8 mouse cellular contexts compared by ENCODE assay signal in the genomic region with DNA sequence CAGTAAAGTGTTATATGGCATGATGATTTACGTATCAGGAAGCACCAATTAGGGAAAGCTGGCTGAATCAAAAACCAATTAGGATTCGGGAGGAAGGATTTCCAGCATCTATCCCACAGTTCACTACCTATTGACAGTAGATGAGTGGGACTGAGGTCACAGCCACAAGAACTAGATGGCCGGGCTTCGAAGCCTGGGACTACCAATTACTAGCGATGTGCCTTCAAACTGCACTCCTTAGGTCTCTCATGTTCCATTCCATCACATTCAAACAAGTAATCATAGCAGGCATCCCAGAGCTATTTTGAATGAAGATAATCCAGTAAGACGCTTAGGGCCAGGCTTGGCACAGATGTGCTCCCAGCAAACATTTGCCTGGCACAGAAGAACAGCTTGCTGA. TPM values are rescaled to one million over a fixed set of nuclear protein-coding genes. Genes with fewer than 3 reads are reported as not detected.
DNase-seq lines count a peak whose midpoint lies in the region; ATAC-seq lines count a peak whose summit lies in the region.

No protein-coding gene starts in this region.

- no peak for DNase-seq in heart, postnatal 25 days (ENCODE audit: low spot score)
- no peak for DNase-seq in embryonic facial prominence, embryonic 10.5 days (ENCODE audit: low spot score)
- no peak for DNase-seq in yolk sac, embryonic 10.5 days (ENCODE audit: low spot score)
- DNase-seq in kidney, postnatal 25 days: no peak
- DNase-seq in kidney, postnatal 14 days: no peak

- 77% methylated on average over 6 of the region's 6 CpGs for WGBS in heart, embryonic 16.5 days
- 62% methylated on average over 6 of the region's 6 CpGs for WGBS in embryonic facial prominence, embryonic 10.5 days
- WGBS in hindbrain, embryonic 13.5 days: 46% methylated on average over 6 of the region's 6 CpGs
- 32% methylated on average over 6 of the region's 6 CpGs for WGBS in midbrain, embryonic 15.5 days

- ATAC-seq in heart, embryonic 16.5 days (replicated peaks; ENCODE audit: extremely low read depth, insufficient read depth, low FRiP score): no peak
- no peak for ATAC-seq in hindbrain, embryonic 13.5 days (ENCODE audit: low FRiP score)
- no peak for ATAC-seq in midbrain, embryonic 15.5 days (replicated peaks)

- H3K36me3 ChIP-seq in heart, embryonic 16.5 days (ENCODE audit: control insufficient read depth, insufficient read depth): no peaks in the 10 kb centered on the region
- peaks cover 18% of the 10 kb centered on the region for H3K36me3 ChIP-seq in embryonic facial prominence, embryonic 10.5 days (replicated peaks)
- no peaks in the 10 kb centered on the region for H3K36me3 ChIP-seq in hindbrain, embryonic 13.5 days
- H3K36me3 ChIP-seq in midbrain, embryonic 15.5 days (replicated peaks): no peaks in the 10 kb centered on the region

- no peak overlapping the region for H3K9ac ChIP-seq in heart, embryonic 16.5 days (ENCODE audit: low read length)
- H3K9ac ChIP-seq in hindbrain, embryonic 13.5 days: peak overlapping the region; percentile 43; the same call in 1 of the 2 replicates
- H3K9ac ChIP-seq in midbrain, embryonic 15.5 days: no peak overlapping the region

- H3K4me2 ChIP-seq in heart, embryonic 16.5 days (ENCODE audit: low read depth, low read length): peak overlapping the region; percentile 5
- H3K4me2 ChIP-seq in hindbrain, embryonic 13.5 days: peak overlapping the region; percentile 64
- H3K4me2 ChIP-seq in midbrain, embryonic 15.5 days: peak overlapping the region; percentile 76

- H3K27me3 ChIP-seq in heart, embryonic 16.5 days (ENCODE audit: control insufficient read depth, insufficient read depth, low read length): no peaks in the 10 kb centered on the region
- no peaks in the 10 kb centered on the region for H3K27me3 ChIP-seq in embryonic facial prominence, embryonic 10.5 days (replicated peaks; ENCODE audit: low read depth, poor library complexity, severe bottlenecking)
- no peaks in the 10 kb centered on the region for H3K27me3 ChIP-seq in hindbrain, embryonic 13.5 days
- H3K27me3 ChIP-seq in midbrain, embryonic 15.5 days (replicated peaks): no peaks in the 10 kb centered on the region

- peaks cover 6% of the 10 kb centered on the region; the same call in 1 of the 2 replicates for H3K4me1 ChIP-seq in heart, embryonic 16.5 days (ENCODE audit: control insufficient read depth, insufficient read depth, low read length)
- H3K4me1 ChIP-seq in embryonic facial prominence, embryonic 10.5 days: peaks cover 30% of the 10 kb centered on the region
- peaks cover 21% of the 10 kb centered on the region for H3K4me1 ChIP-seq in hindbrain, embryonic 13.5 days (replicated peaks)
- H3K4me1 ChIP-seq in midbrain, embryonic 15.5 days: peaks cover 27% of the 10 kb centered on the region

- intact Hi-C loops in heart, postnatal 25 days (cut with DNase I): no loop called here

- no peak overlapping the region for H3K27ac ChIP-seq in heart, embryonic 16.5 days (ENCODE audit: low read length)
- H3K27ac ChIP-seq in embryonic facial prominence, embryonic 10.5 days (replicated peaks): peak overlapping the region; percentile 24; the same call in 1 of the 2 replicates
- H3K27ac ChIP-seq in hindbrain, embryonic 13.5 days: no peak overlapping the region
- no peak overlapping the region for H3K27ac ChIP-seq in midbrain, embryonic 15.5 days

- H3K4me3 ChIP-seq in heart, embryonic 16.5 days (ENCODE audit: low read length): no peak overlapping the region
- H3K4me3 ChIP-seq in embryonic facial prominence, embryonic 10.5 days: peak overlapping the region; percentile 86
- peak overlapping the region; percentile 5; the same call in 1 of the 2 replicates for H3K4me3 ChIP-seq in hindbrain, embryonic 13.5 days
- H3K4me3 ChIP-seq in midbrain, embryonic 15.5 days: no peak overlapping the region

- no peaks in the 10 kb centered on the region for H3K9me3 ChIP-seq in heart, embryonic 16.5 days (replicated peaks; ENCODE audit: control insufficient read depth, low read length)
- H3K9me3 ChIP-seq in embryonic facial prominence, embryonic 10.5 days: no peaks in the 10 kb centered on the region
- no peaks in the 10 kb centered on the region for H3K9me3 ChIP-seq in hindbrain, embryonic 13.5 days
- no peaks in the 10 kb centered on the region for H3K9me3 ChIP-seq in midbrain, embryonic 15.5 days

RNA-seq across cellular contexts. Expression of gene D16Ertd472e, which starts 2.3 kb away (rescaled TPM):
- polyA plus RNA-seq in heart, embryonic 16.5 days (2015; fragmentation: Nextera tagmentation; extraction: Ambion mirVana): 7.6 and 9.6 TPM in 2 replicates
- total RNA-seq in heart, postnatal 25 days (2021): 1 to 10 TPM; 4.2 to 4.9 TPM
- polyA plus RNA-seq in embryonic facial prominence, embryonic 10.5 days (2016; fragmentation: Nextera tagmentation; extraction: Ambion mirVana): 24.8 and 28.3 TPM in 2 replicates
- polyA plus RNA-seq in hindbrain, embryonic 13.5 days (2015; fragmentation: Nextera tagmentation; extraction: Ambion mirVana): 8.0 and 9.6 TPM in 2 replicates
- polyA plus RNA-seq in midbrain, embryonic 15.5 days (2015; fragmentation: Nextera tagmentation; extraction: Ambion mirVana): 7.5 and 8.1 TPM in 2 replicates

Comparison
In these comparisons a context has a peak if more than half of its experiments do, and no peak if none do; other contexts are left out.
1. H3K4me2 ChIP-seq: peak in every context shown above with its lines; median percentile 76 in midbrain, embryonic 15.5 days; 64 in hindbrain, embryonic 13.5 days; 5 in heart, embryonic 16.5 days.
2. H3K4me3 ChIP-seq: peak in embryonic facial prominence, embryonic 10.5 days (single experiment) and hindbrain, embryonic 13.5 days (single experiment); none in heart, embryonic 16.5 days (single experiment) and midbrain, embryonic 15.5 days (single experiment).